Mouse (Mus musculus) frontal cortex, postnatal 10 days (tissue): ENCODE measurements around the gene Gm9603.
"Not testable (repeated sequence)": the region's sequence is repeated elsewhere in the genome, so short reads cannot be mapped to it uniquely, and the experiment has no call there.

ENCODE experiments used
- DNase-seq, 2 experiments: peaks; one replicate each; pipeline ENCODE4 v3.0.0; 2022; ENCODE audit warnings: low spot score in 2 of 2, mixed read lengths in 1 of 2

Gene Gm9603

GRCm38 (mm10) chr14:5687357-5687756, at the start of gene Gm9603:
TSS of gene Gm9603 (minus strand) at chr14:5687457.
- not testable (repeated sequence) for DNase-seq

DNA sequence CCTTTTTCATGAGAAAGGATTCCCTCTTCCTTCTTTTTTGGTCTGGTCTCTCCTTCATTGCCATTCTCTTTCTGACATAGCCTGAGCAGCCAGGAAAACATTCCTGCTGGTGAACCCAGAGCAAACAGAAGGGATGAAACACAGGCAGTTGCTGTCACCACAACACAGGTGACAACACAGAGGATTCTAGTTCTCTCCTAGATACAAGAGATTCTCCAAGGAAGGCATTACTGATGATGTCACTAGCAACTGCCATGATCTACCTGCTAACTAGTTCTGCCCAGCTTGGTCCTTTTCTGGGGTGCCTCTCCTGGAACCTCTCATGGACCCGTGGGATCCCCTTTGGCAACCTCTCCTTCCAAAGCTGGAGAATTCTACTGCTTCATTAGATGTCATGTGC, 54.3 kb downstream of the Gm9603 start, which contains the start of gene Gm8265:
Gm8265 (minus strand) TSS at position 101 of the 400 bp plus-strand sequence.
- DNase-seq, result not testable (repeated sequence)
